Mouse (Mus musculus): ENCODE measurements around the gene Mettl3. TPM values are rescaled to one million over a fixed set of nuclear protein-coding genes. Genes with fewer than 3 reads are reported as not detected.
"Not testable (repeated sequence)": the region's sequence is repeated elsewhere in the genome, so short reads cannot be mapped to it uniquely, and the experiment has no call there.

The Mettl3 gene
- total RNA-seq (2021): 10 to 100 TPM; 36.6 to 46.3 TPM
- long read RNA-seq, experiment 1, transcript Mettl3-201 (11 exons, 2,025 nt): major isoform, 15 of 22 reads
- long read RNA-seq, experiment 1, partial matches to known transcripts: 3 of 22 reads
- long read RNA-seq, experiment 1, other reads (novel, unspliced or antisense): 3 of 22 reads
- long read RNA-seq, experiment 2, transcript Mettl3-201 (11 exons, 2,025 nt): major isoform, 62 of 77 reads
- long read RNA-seq, experiment 2, partial matches to known transcripts: 5 of 77 reads
- long read RNA-seq, experiment 2, other reads (novel, unspliced or antisense): 9 of 77 reads

DNA sequence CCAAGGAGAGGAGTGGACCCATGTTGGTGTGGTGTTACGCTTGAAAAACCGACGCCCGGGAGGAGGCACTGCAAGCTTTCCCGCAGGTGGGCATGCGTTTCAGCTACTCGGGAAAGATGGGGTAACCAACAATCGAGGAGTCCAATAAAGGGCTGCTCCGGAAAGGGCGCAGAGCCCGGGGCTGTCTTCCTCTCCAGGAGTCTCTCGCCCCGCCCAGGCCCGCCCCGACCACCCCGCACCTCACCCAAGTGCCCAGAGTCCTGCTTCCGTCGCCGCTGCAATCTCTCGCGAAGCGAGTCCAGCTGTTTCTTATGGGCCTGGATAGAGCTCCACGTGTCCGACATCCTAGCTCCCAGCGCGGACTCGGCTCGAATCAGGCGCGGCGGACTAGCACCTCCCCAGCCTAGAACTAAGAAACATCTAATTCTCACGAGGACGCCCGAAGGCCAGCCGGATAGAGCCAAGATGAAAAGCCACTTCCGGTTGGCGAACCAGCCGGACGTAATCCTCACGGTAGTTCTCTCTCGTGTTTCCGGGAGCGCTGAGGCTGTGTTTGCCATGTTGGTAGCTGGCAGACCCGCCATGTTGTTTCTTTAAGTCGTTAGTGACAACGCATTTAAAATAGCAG lies at the start of gene Mettl3:
TSS of gene Mettl3 (minus strand) at position 485 of the 628 bp plus-strand sequence.
- DNase-seq (ENCODE audit: low spot score in 2 of 2): peak; percentile 81 to 82

DNA sequence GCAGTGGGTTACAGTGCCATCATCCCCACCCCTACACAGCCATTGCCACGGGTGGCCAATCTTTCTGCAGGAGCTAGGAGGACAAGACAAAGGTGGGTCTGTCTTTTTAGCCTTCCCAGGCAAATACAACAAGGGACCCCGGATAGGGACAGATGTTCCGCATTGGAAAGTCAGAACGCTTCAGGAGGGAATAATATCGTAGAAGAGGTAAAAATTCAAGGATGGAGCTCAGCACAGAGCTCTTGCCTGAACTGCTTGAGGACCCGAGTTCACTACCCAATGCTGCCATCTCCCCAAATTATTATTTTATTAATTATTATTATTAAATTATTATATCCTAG lies 34.6 kb upstream of the Mettl3 start:
- DNase-seq (ENCODE audit: low spot score in 2 of 2): no peak

DNA sequence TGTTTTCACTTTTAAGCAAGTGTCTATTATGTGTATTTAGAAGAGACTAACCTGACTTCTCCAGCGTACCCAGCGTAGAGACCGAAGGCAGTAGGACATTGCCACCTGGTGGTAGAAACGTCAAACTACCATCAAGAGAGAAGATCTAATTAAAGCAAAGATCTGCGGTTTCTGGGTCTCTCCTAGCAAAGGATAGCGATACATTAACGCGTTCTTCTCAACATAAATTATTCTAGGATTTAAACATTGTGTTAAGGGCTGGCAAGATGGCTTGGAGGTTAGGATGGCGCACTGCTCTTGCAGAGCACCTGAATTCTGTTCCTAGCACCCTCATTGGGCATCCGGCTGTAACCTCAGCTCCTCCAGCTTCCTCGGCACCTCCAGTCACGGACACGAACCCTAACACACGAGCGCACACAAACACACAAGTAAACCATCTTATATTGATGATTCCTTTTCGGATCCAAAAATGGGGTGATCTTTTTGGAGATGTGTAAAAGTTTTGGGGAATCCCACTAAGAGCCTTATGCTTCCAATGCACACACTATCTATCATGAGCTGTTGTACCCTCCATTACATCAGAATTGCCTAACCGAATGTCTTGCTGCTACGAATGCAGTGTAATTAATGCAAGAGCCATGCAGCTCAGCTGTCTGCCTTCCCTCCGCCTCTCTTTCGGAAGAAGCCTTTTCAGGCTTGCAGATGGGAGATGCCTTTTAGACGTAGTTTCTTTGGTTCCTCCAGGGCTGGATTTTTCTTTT lies 34.0 kb upstream of the Mettl3 start:
- DNase-seq (ENCODE audit: low spot score in 2 of 2): peak; percentile 38 to 47

DNA sequence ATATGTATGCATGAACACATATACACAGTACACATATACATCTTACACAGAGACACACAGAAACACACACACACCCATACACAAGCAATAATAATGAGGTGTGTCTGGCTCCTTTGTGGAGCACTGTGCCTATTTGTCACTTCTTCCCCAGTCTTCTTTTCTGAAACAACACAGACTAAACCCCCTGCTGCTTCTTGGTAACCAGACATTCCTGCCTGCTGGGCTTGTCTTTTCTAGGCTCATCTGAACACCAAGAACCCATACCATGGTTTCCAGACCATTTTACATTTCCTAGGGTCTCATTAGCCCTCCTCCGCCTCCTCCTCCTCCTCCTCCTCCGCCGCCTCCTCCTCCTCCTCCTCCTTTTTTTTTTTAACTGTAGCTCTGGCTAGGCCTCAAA lies 27.2 kb upstream of the Mettl3 start:
- no peak for DNase-seq (ENCODE audit: low spot score in 2 of 2)

DNA sequence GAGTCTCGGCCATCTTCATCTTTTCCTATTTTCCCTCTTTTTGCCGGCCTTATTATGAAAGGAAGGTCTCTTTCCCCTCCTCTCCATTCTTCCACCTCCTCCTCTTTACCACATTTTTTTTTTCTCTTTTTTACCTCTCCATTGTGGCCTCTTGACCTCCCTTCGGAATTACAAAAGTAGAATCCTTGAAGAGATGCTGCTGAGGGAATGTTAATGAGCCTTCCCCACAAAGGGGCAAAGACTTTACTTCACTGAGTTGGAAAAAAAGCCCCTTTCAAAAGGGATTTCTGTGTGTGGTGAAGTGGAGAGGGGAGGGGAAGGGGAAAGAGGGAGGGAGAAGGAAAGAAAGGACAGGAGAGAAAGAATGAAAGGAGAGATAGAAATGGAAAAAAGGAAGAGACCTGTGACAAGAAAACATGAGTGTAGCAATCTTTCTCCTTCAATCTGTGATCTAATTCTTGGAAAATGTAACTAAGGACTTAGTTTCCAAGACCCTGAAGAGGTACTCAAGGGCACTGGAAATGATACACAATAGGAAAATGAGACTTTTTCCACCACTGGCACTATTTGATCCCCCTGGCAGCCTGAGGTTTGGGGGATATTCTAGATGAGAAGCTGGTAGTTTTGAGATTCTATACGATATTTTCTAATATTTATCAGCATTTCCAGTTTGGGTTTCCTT lies 26.3 kb upstream of the Mettl3 start:
- no peak for DNase-seq (ENCODE audit: low spot score in 2 of 2)

DNA sequence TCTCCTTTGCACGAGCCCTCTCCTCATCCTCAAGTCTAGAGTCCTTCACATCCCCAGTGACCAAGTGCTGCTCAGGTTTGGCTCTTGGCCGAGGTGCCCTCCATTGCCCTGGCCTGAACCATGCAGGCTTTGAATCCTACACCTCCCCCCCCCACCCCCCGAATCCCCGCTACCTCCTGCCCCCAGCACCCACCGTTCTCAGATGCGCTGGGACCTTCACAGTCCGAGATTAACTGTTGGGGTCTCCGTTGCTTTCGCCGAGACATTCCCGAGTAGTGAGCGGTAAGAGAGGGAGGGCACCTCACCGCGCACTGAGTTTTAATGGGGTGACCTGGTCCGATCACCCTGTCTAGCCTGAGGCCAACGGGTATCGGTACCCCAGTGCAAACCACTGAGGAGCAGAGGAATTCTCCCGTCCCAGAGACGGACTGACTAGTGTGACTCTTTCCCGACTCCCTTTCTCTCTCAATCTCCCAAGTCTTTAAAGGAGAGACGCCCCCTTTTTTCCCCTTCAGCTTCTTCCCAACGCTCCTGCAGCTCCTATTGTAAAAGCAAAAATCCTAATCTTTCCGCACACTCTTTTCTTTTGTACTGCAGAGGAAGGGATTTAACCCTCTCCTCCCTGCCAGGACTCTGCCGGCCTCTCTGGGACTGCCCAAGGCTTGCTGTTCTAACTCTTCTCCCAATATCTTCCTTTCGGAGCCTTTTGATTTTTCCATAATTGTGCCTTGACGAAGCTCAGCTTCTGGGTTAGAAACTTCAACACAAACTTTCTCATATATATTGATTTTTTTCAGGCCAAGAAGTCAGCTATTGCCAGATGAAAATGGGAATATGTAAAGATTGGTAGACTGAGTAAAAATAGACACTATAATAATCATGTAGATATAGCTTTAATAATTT lies 23.2 kb upstream of the Mettl3 start, which contains the start of gene Sall2:
TSS of gene Sall2 (minus strand) at position 853 of the 903 bp plus-strand sequence.
- DNase-seq (ENCODE audit: low spot score in 2 of 2): no peak

DNA sequence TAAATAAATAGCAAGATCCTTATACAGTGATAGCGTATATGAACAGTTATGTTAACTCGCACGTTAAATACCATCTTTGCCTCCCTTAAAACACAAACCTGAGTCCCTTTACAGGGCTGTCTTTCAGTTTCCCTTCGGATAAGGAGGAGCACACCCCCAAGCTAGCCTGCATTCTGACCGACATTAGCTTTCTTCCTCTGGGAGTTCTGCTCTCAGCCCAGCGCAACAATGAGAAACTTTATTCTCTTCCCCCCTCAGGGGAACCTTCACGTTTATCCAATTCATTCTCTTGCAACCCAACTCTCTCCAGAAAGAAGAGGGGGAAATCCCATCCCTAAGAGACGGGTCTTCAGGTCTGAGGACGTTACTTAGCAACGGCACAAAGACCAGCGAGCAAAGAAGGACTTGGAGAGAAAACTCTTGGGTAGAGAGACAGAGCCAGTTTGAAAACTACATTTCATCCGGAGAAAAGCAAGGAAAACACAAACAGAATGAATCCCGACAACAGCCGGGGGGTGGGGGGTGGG lies 22.5 kb upstream of the Mettl3 start:
- DNase-seq (ENCODE audit: low spot score in 2 of 2): no peak

DNA sequence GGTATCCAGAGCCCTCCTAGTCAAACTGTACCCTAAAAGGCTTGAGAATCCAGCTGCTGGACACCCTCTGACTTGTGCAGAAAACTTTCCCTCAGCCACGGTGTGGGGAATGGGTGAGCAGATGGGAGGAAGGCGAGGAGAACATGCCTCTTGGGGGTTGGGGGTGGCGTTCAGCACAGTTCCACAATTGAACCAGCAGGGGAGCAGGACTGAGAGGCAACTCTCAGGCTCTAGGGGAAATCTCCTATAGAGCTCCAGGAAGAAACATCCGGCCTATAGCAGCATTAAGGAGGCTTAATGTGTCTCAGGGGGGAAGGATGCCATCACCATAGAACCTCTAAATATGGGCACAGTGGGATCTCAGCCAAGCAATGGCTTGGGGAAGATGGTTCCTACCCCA lies 21.0 kb upstream of the Mettl3 start:
- DNase-seq (ENCODE audit: low spot score in 2 of 2): no peak

DNA sequence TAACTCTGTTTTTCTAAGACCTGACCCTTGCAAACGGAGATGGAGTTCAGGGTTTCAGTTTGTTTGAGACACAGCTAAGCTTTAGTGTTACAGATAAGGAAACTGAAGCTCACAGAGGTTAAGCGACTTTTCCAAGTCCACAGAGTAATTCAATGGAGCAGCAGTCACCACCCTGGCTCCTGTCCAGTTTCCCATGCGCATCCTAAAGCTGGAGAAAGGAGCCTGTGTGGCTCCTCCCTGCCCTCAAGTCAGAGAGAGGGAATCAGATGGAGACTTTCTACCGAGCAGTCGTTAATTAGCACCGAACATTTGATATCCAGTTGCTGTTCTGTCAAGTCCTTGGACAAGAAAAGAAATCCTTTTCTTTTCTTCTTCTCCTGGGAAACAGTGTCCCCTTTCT lies 14.4 kb upstream of the Mettl3 start:
- no peak for DNase-seq (ENCODE audit: low spot score in 2 of 2)

DNA sequence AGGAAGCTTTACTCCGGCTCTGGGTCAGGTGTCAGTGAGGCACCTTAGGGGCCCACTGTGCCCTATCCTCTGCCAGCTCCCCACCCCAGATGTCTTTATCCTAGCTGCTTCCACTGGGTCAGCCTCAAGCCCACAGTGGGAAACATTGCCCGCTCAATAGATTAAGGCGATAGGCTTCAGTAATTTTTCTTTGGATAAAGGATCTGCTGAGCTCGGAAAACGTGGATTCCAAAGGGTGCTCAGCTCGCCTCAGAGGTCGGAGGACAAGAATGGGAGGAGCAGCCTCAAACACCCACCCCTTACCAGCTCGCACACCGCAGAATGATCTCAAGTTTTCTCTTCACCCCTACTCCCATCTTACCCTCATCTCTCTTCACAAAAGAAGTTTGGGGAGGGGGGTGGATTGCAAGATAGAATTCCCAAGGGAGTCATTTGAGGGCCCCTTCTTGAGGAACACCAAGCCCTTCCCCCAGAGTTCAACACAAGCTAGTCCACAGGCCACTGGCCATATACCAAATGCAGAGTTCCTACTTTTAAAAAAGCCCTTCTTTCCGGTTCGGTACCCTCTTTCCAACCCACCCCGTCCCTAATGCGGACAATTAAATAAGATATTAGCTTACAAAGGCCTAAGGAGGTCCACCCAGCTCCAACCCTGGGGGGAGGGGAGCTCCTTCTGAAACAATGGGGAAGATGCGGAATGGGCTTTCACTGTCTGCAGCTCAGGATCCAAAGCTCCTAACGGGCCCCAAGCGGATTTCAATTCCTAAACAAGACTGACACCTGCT lies 11.7 kb upstream of the Mettl3 start:
- no peak for DNase-seq (ENCODE audit: low spot score in 2 of 2)

DNA sequence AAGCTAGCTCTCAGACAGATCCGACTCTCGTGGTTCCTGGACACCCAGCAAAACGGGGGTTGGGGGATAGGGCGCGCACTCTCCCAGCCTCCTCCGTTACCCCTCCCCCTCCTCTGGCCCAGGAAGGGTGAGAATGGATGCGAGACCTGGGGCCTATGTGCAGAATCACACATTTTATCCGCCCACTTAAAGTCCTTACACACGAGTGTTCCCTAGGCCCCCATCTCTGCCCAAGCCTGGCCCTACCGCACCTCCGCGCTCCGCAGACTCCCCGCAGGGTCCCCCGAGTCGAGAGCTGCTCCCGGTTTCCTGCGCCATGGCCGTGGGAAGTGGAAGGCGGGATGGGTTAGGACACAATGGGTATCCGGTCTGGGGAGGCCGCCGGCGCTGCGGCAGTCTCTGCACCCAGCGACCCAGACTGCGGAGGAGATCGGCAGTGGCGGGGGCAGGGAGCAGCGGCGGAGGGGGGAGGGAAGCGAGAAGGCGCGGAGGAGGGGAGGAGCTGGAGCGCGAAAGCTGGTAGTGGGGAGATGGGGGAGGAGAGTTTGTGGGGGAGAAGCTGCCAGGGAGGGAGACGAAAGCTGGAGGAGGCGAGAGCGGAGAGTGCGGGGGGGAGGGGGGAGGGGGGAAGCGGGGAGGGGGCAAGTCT lies 11.0 kb upstream of the Mettl3 start:
- peak; percentile 63 to 64 for DNase-seq (ENCODE audit: low spot score in 2 of 2)

DNA sequence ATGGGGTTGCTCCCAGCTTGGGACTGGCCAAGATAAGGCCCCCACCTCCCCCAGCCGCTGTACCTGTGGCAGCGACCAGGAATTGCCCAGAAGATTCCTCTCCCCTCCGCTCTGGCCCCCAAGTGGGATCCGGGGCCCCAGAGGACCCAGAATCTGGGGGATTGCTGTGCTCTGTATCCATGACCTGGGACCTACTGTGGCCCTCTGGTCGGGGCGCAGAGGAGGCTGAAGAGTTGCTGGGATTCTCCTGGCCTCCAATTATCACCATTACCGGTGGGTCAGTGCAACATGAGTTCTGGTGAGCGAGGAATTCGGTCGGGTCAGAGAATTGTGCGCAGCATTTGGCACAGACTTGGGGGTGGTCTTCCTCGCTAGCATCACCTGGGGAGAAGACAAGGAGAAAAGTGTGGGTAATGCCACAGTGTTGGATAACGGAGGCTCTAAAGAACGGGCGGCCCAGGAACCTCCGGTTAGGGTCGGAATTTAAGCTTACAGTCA lies 10.4 kb upstream of the Mettl3 start:
- DNase-seq (ENCODE audit: low spot score in 2 of 2): no peak

DNA sequence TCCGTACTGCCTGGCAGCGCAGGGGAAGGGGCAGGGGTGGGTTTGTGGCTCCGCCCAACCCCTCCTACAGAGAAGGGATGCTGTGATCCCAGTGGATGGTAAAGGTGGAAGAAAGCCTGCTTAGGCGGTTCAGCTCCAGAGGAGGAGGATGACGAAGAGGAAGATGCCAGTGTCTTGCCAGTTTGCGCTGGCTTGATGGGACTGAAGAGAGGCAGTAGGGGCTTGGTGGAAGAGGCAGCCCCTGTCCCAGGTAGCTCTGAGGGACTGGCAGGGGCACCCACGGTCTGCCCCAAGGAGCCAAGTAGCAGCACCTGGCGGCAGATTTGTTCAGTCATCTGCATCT lies 9.9 kb upstream of the Mettl3 start:
- DNase-seq (ENCODE audit: low spot score in 2 of 2): no peak

DNA sequence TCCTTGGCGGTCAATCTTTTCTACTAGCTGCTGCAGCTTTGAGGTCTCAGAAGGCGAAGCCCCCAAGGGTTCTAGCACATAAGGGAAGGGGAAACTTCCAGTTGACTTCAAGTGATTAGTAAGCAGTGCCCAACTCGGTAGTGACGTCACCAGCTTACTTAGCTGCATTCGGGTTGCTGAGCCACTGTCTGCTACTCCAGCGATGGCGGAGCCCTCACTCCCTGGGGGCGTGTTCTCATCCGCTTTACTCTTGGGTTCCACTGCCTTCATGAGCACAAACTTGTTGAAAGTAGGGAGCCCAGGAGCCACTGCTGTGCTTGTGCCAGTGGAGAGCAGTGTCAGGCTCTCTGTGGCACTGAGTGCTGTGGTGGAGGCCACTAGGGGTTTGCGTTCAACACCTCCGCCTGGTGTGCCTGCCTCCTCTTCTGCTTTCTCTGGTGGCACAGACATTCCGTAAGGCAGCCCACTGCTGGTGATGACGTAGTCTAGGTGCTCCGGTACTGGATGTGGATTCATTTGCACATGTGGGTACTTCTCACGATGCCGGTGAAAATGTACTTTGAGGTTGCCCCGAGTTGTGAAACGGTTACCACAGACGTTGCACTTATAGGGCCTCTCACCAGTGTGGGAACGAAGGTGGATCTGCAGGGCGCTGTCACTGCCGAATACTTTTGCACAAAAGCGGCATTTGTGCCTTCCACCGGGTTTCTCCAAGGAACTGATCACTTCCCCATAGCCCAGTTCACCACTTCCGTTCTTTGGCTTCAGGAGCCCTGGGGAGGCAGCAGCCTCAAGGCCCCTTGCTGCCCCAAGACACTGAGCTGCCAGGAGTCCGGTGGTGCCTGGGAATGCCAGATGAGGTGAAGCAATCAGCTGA lies 9.2 kb upstream of the Mettl3 start:
- no peak for DNase-seq (ENCODE audit: low spot score in 2 of 2)

DNA sequence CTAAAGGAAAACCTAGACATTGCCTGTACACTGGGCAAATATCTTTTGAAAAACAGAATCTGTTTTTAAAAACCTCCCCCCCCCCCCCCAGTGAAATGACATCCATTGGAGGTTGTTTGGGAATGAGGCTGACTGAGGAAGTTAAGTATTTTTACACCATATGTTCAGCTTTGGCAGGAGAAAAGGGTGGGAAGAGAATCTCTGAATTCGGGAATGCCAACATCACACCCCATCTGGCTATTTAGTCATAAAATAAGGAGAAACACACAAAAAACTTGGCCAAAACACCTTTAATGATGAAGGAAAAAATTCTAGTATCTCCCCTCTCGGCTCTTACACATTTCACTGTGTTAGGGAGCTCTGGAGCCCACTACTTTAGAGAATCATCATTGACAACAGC lies 6.0 kb upstream of the Mettl3 start:
- DNase-seq (ENCODE audit: low spot score in 2 of 2): no peak

DNA sequence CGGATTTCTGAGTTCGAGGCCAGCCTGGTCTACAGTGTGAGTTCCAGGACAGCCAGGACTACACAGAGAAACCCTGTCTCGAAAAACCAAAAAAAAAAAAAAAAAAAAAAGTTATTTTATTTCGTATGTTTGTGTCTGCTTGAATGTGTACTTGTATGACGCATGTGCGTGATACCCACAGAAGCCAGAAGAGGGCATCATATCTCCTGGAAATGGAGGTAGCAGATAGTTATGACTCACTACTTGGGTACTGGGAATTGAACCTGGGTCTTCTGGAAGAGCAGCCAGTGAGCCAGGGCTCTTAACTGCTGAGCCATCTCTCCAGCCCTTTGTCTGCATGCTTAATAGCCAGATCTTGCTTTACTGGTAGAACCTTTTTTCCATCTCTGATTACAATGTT lies 5.4 kb upstream of the Mettl3 start:
- DNase-seq (ENCODE audit: low spot score in 2 of 2): not testable (repeated sequence)

DNA sequence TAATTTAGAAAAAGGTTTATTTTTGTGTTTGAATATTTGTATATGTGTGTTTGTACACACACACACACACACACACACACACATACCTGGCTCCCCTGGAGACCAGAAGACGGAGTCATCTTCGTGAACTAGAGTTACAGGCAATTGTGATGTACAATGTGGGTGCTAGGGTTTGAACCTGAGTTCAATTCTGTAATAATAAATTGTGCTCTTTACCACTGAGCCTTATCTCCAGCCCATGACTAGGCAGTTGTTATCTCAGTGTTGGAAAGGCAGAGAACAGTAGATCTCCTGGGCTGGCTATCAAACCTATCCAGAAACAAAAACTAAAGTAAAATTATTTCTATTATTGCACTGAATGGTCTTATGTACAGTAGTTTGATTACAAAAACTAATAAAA lies 1.2 kb upstream of the Mettl3 start:
- no peak for DNase-seq (ENCODE audit: low spot score in 2 of 2)

DNA sequence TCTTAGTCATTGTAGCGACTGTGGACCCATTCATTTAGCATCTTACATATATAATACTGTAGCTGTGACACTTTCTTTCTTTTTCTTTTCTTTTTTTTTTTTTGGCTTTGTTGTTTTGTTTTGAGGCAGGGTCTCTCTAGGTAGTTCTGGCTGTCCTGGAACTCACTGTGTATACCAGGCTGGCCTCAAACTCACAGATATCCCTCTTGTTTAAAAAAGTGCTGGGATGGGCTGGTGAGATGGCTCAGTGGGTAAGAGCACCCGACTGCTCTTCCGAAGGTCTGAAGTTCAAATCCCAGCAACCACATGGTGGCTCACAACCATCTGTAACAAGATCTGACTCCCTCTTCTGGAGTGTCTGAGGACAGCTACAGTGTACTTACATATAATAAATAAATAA lies 1.4 kb downstream of the Mettl3 start:
- not testable (repeated sequence) for DNase-seq (ENCODE audit: low spot score in 2 of 2)
